Mouse (Mus musculus) G1E (cell line): ENCODE measurements at regions not wholly inside any gene's neighbourhood (a gene's known extent, or its start where the extent isn't known, plus 50 kb on each side); places are given as distances from the start of the nearest gene placed in this dataset.
"Not testable (repeated sequence)": the region's sequence is repeated elsewhere in the genome, so short reads cannot be mapped to it uniquely, and the experiment has no call there.

Experiments used
- ATAC-seq: 2 replicates; pipeline ENCODE4 v1.8.0; 2016; ENCODE audit warnings: mild to moderate bottlenecking; ENCODE audit not compliant: insufficient number of reproducible peaks, poor library complexity, low FRiP score, severe bottlenecking; ENCODE audit errors: extremely low read depth
- DNase-seq: peaks from one replicate; pipeline ENCODE4 v3.0.0; 2012; ENCODE audit warnings: low spot score
- H3K27me3 ChIP-seq: 2 replicates; pipeline ENCODE4 v1.6.1; 2012; ENCODE audit warnings: mild to moderate bottlenecking, low read length, inconsistent platforms; ENCODE audit not compliant: insufficient read depth
- H3K36me3 ChIP-seq: replicated peaks from 2 replicates; pipeline ENCODE3; 2012; ENCODE audit warnings: mild to moderate bottlenecking, inconsistent platforms
- H3K4me1 ChIP-seq: 2 replicates; pipeline ENCODE4 v1.6.1; 2012; ENCODE audit warnings: low read depth, low read length, inconsistent platforms, mixed read lengths; ENCODE audit not compliant: insufficient read depth
- H3K4me3 ChIP-seq: 2 replicates; pipeline ENCODE4 v1.5.1; 2012; ENCODE audit warnings: low read depth, mild to moderate bottlenecking, inconsistent platforms, low read length, moderate library complexity, mixed read lengths
- H3K9me3 ChIP-seq: replicated peaks from 2 replicates; pipeline ENCODE4 v1.6.1; 2012; ENCODE audit warnings: inconsistent platforms
- CTCF ChIP-seq: IDR thresholded peaks from 2 replicates; pipeline ENCODE4 v1.5.1; 2012; ENCODE audit warnings: low read depth, low read length, inconsistent platforms, mixed read lengths
- GATA1 ChIP-seq: IDR thresholded peaks from 2 replicates; pipeline ENCODE4 v1.6.1; 2012; ENCODE audit warnings: borderline replicate concordance, low read length, inconsistent platforms, mixed read lengths
- GATA2 ChIP-seq: IDR thresholded peaks from 2 replicates; pipeline ENCODE4 v1.6.1; 2012; ENCODE audit warnings: low read depth, low read length, inconsistent platforms, borderline replicate concordance
- POLR2AphosphoS5 ChIP-seq: IDR thresholded peaks from 2 replicates; pipeline ENCODE4 v1.6.1; 2012; ENCODE audit warnings: low read depth, low read length, inconsistent platforms; ENCODE audit not compliant: insufficient replicate concordance
- TAL1 ChIP-seq: conservative IDR thresholded peaks from 2 replicates; pipeline ENCODE4 v1.6.1; 2012; ENCODE audit warnings: low read depth, low read length, inconsistent platforms, mixed read lengths

DNA sequence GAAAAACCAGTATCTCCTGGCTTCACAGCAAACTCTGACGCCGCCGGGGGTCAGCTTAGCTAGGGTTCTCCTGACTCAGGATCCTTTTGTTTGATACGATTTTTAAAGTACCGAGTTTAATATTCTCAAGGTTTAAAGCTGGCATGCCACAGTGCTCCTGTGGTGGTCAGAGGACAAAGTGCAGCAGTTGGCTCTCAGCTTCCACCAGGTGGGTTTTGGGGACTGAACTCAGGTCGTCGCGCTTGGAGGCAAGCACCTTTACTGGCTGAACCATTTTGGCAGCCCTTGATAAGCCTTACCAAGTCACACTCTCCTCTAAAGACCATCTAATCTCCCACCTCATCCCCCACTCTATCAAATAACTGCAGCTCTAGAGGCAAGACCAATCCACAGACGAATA is 181.1 kb upstream of the Klf14 start:
- ATAC-seq, result no peak
- Histone ChIP-seq H3K4me3 (no peak overlapping the region), H3K27me3 (peaks cover 51% of the 10 kb centered on the region), H3K36me3 (no peaks in the 10 kb centered on the region), H3K4me1 (no peaks in the 10 kb centered on the region), H3K9me3 (no peaks in the 10 kb centered on the region)
- DNase-seq, result no peak
- TF ChIP-seq GATA1 (no peak), POLR2AphosphoS5 (no peak), CTCF (no peak), TAL1 (no peak), GATA2 (no peak)

DNA sequence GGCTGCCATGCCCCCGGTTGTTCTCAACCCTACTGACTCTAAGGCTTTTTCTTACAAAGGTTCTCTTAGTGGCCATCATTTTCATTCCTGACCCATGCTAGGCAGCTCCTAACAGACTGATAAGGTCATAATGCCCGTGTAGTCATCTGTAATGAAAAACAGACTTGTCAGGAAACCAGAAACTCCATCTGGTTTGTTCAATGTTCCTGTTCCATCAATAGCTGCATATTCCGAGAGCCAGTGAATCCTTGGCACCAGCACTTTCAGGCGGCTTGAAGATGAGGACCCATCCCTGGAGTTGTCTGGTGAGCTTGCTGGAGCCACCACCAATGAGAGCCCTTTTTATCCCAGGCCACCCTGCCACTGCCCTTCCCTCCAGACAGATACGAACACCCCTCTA is 181.7 kb upstream of the Klf14 start:
- DNase-seq (no peak), ATAC-seq (no peak)
- no peak for TF ChIP-seq TAL1
- no peak for TF ChIP-seq GATA1
- H3K27me3 ChIP-seq, result peaks cover 50% of the 10 kb centered on the region
- H3K4me1 ChIP-seq, result no peaks in the 10 kb centered on the region
- H3K36me3 ChIP-seq, result no peaks in the 10 kb centered on the region
- H3K4me3 ChIP-seq, result no peak overlapping the region
- no peaks in the 10 kb centered on the region for H3K9me3 ChIP-seq

DNA sequence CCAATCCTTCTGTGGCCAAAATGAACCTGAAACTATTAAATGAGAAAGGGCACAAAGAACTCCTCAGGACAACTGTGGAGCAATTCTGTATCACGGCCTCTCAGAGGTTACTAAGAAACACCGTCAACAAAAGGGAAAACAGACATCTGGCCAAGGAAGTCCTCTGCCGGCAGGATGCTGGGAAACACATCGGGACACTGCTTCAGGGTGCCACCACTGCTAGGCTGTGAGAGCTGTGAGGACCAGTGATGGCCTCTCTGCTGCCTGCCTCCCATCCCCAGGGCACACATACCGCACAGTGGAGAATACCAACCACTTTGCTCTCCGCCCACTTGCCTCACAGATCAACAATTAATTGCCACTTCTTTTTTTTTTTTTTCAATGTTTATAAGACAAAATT is 182.6 kb upstream of the Klf14 start:
- no peak overlapping the region for H3K4me3 ChIP-seq
- peaks cover 52% of the 10 kb centered on the region for H3K27me3 ChIP-seq
- no peak for DNase-seq
- H3K36me3 ChIP-seq, result no peaks in the 10 kb centered on the region
- no peak for ATAC-seq
- H3K9me3 ChIP-seq, result no peaks in the 10 kb centered on the region
- no peak for TF ChIP-seq GATA2
- no peak for TF ChIP-seq POLR2AphosphoS5
- no peak for TF ChIP-seq TAL1
- TF ChIP-seq GATA1, result no peak
- TF ChIP-seq CTCF, result no peak
- H3K4me1 ChIP-seq, result no peaks in the 10 kb centered on the region

DNA sequence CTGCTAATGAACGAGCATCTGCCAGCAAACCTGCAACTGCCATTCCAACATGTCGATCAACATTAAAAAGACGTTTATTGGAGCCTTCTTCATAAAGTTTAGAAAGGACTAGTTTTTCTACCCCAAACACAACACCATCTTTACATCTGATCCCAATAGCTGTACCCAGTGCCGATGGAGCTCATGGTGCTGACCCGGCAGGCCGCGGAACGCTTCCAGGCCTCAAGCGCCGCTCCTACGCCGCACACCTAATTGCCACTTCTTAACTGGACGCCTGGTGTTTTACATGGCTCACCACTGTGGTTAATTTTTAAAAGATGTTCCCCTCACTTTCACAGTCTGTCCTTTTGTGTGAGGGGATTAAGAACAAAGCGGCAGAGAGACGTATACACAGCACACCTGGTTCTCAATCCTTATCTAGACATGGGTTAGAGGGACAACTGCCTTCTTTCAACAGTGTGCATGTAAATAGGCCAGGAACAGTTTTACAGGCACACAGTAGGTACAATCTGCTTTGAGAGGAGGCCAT is 183.7 kb upstream of the Klf14 start:
- not testable (repeated sequence) for H3K4me3 ChIP-seq, DNase-seq, H3K9me3 ChIP-seq, H3K4me1 ChIP-seq, H3K36me3 ChIP-seq
- peak; percentile 34; the same call in 1 of the 2 replicates for ATAC-seq
- peaks cover 52% of the 10 kb centered on the region for H3K27me3 ChIP-seq

DNA sequence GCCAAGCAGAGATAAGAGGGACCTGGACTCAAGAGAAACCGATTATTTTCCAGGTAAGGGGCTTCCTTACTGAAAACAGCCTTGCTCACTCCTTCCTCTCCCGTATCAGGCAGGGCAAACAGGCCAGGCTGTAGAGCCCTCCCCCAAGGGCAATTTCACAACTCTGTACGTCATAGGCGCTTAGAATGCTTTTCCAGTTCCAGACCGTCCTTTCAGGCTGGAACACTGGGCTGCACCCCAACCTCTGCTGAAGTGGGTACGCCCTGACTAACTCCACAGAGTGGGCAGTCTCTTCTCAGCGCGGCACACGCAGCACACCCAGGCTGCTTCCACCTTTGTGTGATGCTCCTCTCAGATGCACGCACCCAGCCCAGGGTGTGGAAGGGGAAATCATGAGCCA is 186.8 kb upstream of the Klf14 start:
- Histone ChIP-seq H3K27me3 (peaks cover 40% of the 10 kb centered on the region), H3K36me3 (no peaks in the 10 kb centered on the region), H3K9me3 (no peaks in the 10 kb centered on the region), H3K4me3 (no peak overlapping the region), H3K4me1 (no peaks in the 10 kb centered on the region)
- ATAC-seq, result no peak
- no peak for DNase-seq
- no peak for TF ChIP-seq GATA2
- TF ChIP-seq CTCF, result no peak
- TF ChIP-seq POLR2AphosphoS5, result no peak
- no peak for TF ChIP-seq TAL1
- TF ChIP-seq GATA1, result no peak

DNA sequence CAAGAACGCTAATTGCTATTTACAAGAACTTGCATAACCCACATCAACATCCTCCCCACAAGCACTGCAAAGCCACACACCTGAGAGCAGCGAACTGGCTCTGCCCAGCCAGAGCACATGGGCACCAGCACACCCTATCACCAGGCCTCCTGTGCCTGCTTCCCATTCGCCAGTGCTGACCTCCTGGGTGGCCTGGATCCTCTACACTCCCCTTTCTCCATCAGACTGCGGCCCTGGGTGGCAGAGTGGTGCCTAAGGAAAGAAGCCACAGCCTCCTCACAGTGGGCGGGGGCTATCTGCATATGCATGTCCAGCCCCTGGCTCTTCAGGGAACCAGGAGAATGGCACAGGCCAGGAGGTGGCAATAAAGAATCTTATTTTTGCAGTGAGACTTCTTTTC is 187.9 kb upstream of the Klf14 start:
- Histone ChIP-seq H3K9me3 (no peaks in the 10 kb centered on the region), H3K36me3 (no peaks in the 10 kb centered on the region), H3K4me1 (no peaks in the 10 kb centered on the region), H3K4me3 (no peak overlapping the region), H3K27me3 (peaks cover 40% of the 10 kb centered on the region)
- ATAC-seq, result no peak
- TF ChIP-seq POLR2AphosphoS5 (no peak), CTCF (no peak), TAL1 (no peak), GATA1 (no peak), GATA2 (no peak)
- no peak for DNase-seq

DNA sequence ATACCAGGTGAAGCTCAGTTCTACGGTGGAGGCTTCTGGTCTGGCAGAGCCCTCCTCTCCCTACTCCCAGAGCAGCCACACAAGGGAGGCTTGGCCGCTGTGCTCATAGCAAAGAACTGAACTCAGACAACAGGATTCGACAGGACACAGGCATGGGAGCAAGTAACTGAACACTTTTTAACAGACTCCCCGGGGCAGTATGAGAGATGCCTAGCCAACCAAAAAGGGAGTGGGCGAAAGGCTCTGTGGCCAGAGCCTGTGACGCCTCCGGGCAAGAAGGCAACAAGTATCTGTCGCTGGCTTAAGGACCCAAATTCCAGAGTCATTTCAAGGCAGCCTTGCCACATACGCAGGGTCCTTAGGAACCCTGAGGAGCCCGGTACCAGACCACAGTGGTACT is 188.8 kb upstream of the Klf14 start:
- H3K4me1 ChIP-seq, result no peaks in the 10 kb centered on the region
- H3K9me3 ChIP-seq, result no peaks in the 10 kb centered on the region
- no peaks in the 10 kb centered on the region for H3K36me3 ChIP-seq
- H3K27me3 ChIP-seq, result peaks cover 41% of the 10 kb centered on the region
- no peak for TF ChIP-seq TAL1
- no peak for TF ChIP-seq CTCF
- no peak for TF ChIP-seq POLR2AphosphoS5
- TF ChIP-seq GATA1, result no peak
- no peak for TF ChIP-seq GATA2
- H3K4me3 ChIP-seq, result no peak overlapping the region
- DNase-seq (no peak), ATAC-seq (no peak)
